Mouse (Mus musculus) liver, embryonic 16.5 days (tissue): ENCODE data around the gene Foxp1. TPM values are rescaled to one million over a fixed set of nuclear protein-coding genes. Genes with fewer than 3 reads are reported as not detected.
A peak's percentile ranks its signal among the peaks of the same experiment; 100 is the strongest.

Source experiments
- ATAC-seq: fragments of 200-750 bp; cut with Nextera tagmentation; 2 replicates; pipeline ENCODE4 v1.8.0; 2017; ENCODE audit warnings: low read depth, mild to moderate bottlenecking, moderate number of reproducible peaks, moderate library complexity
- H3K27ac ChIP-seq: fragments of 300-500 bp; sonication (generic); 2 replicates; pipeline ENCODE4 v1.5.1; 2014; ENCODE audit warnings: mild to moderate bottlenecking, low read length
- H3K27me3 ChIP-seq: fragments of 300-500 bp; sonication (generic); 2 replicates; pipeline ENCODE4 v1.6.1; 2014; ENCODE audit warnings: low read depth, low read length, mixed read lengths; ENCODE audit not compliant: control insufficient read depth, insufficient read depth
- H3K36me3 ChIP-seq: fragments of 300-500 bp; sonication (generic); 2 replicates; pipeline ENCODE4 v1.6.1; 2014; ENCODE audit warnings: mild to moderate bottlenecking; ENCODE audit not compliant: control insufficient read depth, insufficient read depth
- H3K4me1 ChIP-seq: fragments of 300-500 bp; sonication (generic); 2 replicates; pipeline ENCODE4 v1.6.1; 2014; ENCODE audit warnings: low read depth, low read length, mixed read lengths; ENCODE audit not compliant: control insufficient read depth
- H3K4me2 ChIP-seq: fragments of 300-500 bp; sonication (generic); 2 replicates; pipeline ENCODE4 v1.6.1; 2014; ENCODE audit warnings: low read depth, low read length, mixed read lengths
- H3K4me3 ChIP-seq: fragments of 300-500 bp; sonication (generic); 2 replicates; pipeline ENCODE4 v1.5.1; 2014; ENCODE audit warnings: low read depth, mild to moderate bottlenecking, low read length
- H3K9ac ChIP-seq: fragments of 300-500 bp; sonication (generic); 2 replicates; pipeline ENCODE4 v1.6.1; 2014; ENCODE audit warnings: low read depth, low read length
- H3K9me3 ChIP-seq: fragments of 300-500 bp; sonication (generic); replicated peaks from 2 replicates; pipeline ENCODE4 v1.6.1; 2016; ENCODE audit warnings: low read length; ENCODE audit not compliant: control insufficient read depth
- WGBS: fragments of 180-500 bp; shearing (Covaris S2); extraction: QIAGEN DNeasy Blood & Tissue Kit; methylation state at CpG from one replicate; pipeline ENCODE4 v1.1.7; 2014; ENCODE audit not compliant: insufficient replicate concordance; 5-methylcytosine and 5-hydroxymethylcytosine counted together
- polyA plus RNA-seq: library from polyadenylated mRNA; unstranded; fragments of >200 nt; fragmentation: Nextera tagmentation; extraction: Ambion mirVana; gene quantifications from 2 replicates; pipeline ENCODE4 v1.2.1, GENCODE M21; 2015

Gene Foxp1
- polyA plus RNA-seq, 1 experiment from 2014 or later, result 13.6 TPM

GRCm38 (mm10) chr6:99511862-99512261 lies 10.7 kb downstream of the Foxp1 start:
- H3K27ac ChIP-seq, result no peak overlapping the region

GRCm38 (mm10) chr6:99509189-99509592 lies 13.3 kb downstream of the Foxp1 start:
- Histone ChIP-seq H3K4me3 (no peak overlapping the region), H3K9me3 (no peaks in the 10 kb centered on the region)
- ATAC-seq, result no peak

More at GRCm38 (mm10) chr6:99511862-99512261, 10.7 kb downstream of the Foxp1 start:
- Histone ChIP-seq H3K27me3 (no peaks in the 10 kb centered on the region), H3K4me2 (no peak overlapping the region), H3K36me3 (no peaks in the 10 kb centered on the region), H3K9me3 (no peaks in the 10 kb centered on the region), H3K4me3 (no peak overlapping the region), H3K9ac (no peak overlapping the region), H3K4me1 (no peaks in the 10 kb centered on the region; the same call in 1 of the 2 replicates)
- no peak for ATAC-seq
- WGBS, result 62% methylated on average over 6 of the region's 6 CpGs

DNA sequence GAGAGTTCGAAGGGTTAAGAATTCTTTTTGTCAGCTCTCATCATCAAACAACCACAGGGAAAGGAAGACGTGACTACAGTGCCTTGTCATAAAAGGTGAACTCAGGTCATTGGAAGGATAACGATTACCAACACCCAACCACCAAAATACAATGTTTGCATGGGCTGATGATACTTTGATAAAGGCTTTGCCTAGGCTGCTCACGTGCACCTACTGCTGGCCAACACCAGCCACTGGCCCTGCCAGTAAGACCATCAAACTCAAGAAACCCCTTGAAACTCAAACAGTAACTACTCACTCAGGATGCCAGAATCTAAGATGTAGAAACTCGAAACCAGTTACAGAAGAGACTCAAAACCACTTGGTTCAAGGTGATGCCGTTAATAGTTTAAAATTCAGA lies 15.7 kb downstream of the Foxp1 start:
- Histone ChIP-seq H3K4me1 (peaks cover 13% of the 10 kb centered on the region), H3K4me3 (no peak overlapping the region), H3K4me2 (no peak overlapping the region), H3K27me3 (no peaks in the 10 kb centered on the region), H3K9ac (no peak overlapping the region), H3K9me3 (no peaks in the 10 kb centered on the region), H3K27ac (no peak overlapping the region), H3K36me3 (no peaks in the 10 kb centered on the region)
- ATAC-seq, result no peak
- 64% methylated on average over 6 of the region's 6 CpGs for WGBS

More at GRCm38 (mm10) chr6:99509189-99509592, 13.3 kb downstream of the Foxp1 start:
- Histone ChIP-seq H3K4me1 (no peaks in the 10 kb centered on the region; the same call in 1 of the 2 replicates), H3K27me3 (no peaks in the 10 kb centered on the region), H3K4me2 (no peak overlapping the region), H3K9ac (no peak overlapping the region), H3K36me3 (no peaks in the 10 kb centered on the region), H3K27ac (no peak overlapping the region)
- 80% methylated on average over 9 of the region's 9 CpGs for WGBS

DNA sequence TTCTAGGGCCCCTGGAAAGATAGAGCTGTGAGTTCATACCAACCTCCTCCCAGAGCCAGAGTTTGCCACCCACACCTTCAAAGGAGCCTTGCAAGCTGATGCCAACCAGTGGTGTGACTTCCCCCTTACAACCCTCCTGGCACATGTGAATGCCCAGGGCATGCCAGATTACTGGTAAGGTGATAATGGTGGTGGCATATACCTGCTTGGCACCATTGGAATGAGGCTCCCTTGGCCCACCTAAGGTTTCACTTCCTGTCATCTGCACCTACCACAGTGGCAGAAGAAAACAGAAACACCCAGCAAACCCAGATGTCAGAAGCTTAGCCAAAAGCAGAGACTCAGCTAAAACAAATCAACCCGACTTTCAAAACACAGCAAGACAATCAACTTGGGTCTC lies 18.8 kb downstream of the Foxp1 start:
- Histone ChIP-seq H3K27ac (no peak overlapping the region), H3K36me3 (no peaks in the 10 kb centered on the region), H3K4me2 (no peak overlapping the region), H3K27me3 (no peaks in the 10 kb centered on the region), H3K4me1 (peaks cover 16% of the 10 kb centered on the region), H3K9ac (no peak overlapping the region), H3K4me3 (no peak overlapping the region), H3K9me3 (no peaks in the 10 kb centered on the region)
- 62% methylated on average over 1 of the region's 1 CpGs for WGBS
- no peak for ATAC-seq

DNA sequence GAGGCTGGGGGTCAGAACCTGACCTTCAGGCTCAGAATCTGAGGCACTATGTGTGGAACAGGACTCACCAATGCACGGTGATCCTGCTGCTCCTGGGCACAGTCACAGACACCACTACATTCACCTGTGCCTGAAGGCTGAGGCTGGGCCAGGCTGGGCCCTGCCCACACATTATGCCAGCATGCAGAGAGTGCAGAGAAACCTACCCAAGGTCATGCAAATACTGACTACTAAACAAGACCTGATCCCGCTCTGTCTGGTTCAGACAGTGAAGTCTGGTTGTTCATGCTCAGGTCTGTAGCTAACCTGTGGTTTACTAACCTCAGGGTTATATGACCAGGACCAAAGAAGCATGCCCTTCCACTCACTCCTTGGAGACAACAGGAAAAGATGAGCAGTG lies 19.8 kb downstream of the Foxp1 start:
- no peak overlapping the region for H3K4me2 ChIP-seq
- peak overlapping the region; percentile 17; the same call in 1 of the 2 replicates for H3K27ac ChIP-seq
- WGBS, result 54% methylated on average over 2 of the region's 2 CpGs
- no peaks in the 10 kb centered on the region for H3K9me3 ChIP-seq
- ATAC-seq, result no peak
- H3K4me3 ChIP-seq, result no peak overlapping the region
- H3K36me3 ChIP-seq, result no peaks in the 10 kb centered on the region
- peaks cover 18% of the 10 kb centered on the region for H3K4me1 ChIP-seq
- H3K27me3 ChIP-seq, result no peaks in the 10 kb centered on the region
- H3K9ac ChIP-seq, result no peak overlapping the region

DNA sequence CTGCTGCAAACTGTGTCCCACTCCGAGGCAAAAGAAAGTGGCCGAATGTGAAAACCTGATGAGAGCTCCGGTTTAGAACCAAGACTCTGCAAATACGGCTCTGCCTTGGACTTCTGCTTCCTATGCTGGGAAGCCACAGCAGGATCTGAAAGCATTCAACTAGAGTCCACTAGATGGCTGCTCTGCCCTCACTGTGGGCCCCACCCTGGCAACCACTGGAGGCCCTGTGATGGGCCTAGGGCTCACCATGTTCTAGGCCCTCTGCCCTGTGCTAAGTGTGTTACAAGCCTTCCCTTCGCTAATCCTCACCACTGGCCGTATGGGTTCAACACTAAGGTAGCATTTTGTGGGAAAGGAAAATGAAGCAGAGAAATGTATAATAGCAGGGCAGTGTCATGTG lies 20.2 kb downstream of the Foxp1 start:
- no peak overlapping the region for H3K4me2 ChIP-seq
- H3K36me3 ChIP-seq, result no peaks in the 10 kb centered on the region
- H3K27ac ChIP-seq, result peak overlapping the region; percentile 17; the same call in 1 of the 2 replicates
- no peaks in the 10 kb centered on the region for H3K27me3 ChIP-seq
- peaks cover 18% of the 10 kb centered on the region for H3K4me1 ChIP-seq
- H3K9ac ChIP-seq, result no peak overlapping the region
- WGBS, result 73% methylated on average over 6 of the region's 6 CpGs
- no peak for ATAC-seq
- no peaks in the 10 kb centered on the region for H3K9me3 ChIP-seq
- no peak overlapping the region for H3K4me3 ChIP-seq

- Histone ChIP-seq H3K27ac (no peak overlapping the region; the same call in 1 of the 2 replicates), H3K9me3 (no peaks in the 10 kb centered on the region), H3K27me3 (no peaks in the 10 kb centered on the region), H3K4me3 (no peak overlapping the region), H3K4me2 (no peak overlapping the region), H3K4me1 (peaks cover 18% of the 10 kb centered on the region), H3K36me3 (no peaks in the 10 kb centered on the region), H3K9ac (no peak overlapping the region)
- 67% methylated on average over 3 of the region's 3 CpGs for WGBS
- peak; percentile 83 for ATAC-seq
Measured at GRCm38 (mm10) chr6:99500570-99501270, 21.8 kb downstream of the Foxp1 start.

GRCm38 (mm10) chr6:99498082-99498481 lies 24.4 kb downstream of the Foxp1 start:
- H3K4me1 ChIP-seq, result peaks cover 15% of the 10 kb centered on the region
- no peak overlapping the region for H3K4me2 ChIP-seq
- H3K27me3 ChIP-seq, result no peaks in the 10 kb centered on the region
- WGBS, result 48% methylated on average over 7 of the region's 7 CpGs
- no peaks in the 10 kb centered on the region for H3K9me3 ChIP-seq
- H3K27ac ChIP-seq, result no peak overlapping the region
- no peak overlapping the region for H3K4me3 ChIP-seq
- no peak overlapping the region for H3K9ac ChIP-seq
- no peak for ATAC-seq
- H3K36me3 ChIP-seq, result no peaks in the 10 kb centered on the region

GRCm38 (mm10) chr6:99496114-99496513 lies 26.4 kb downstream of the Foxp1 start:
- ATAC-seq, result no peak

More at GRCm38 (mm10) chr6:99496114-99496513, 26.4 kb downstream of the Foxp1 start:
- Histone ChIP-seq H3K27ac (no peak overlapping the region), H3K36me3 (no peaks in the 10 kb centered on the region), H3K4me2 (no peak overlapping the region), H3K27me3 (no peaks in the 10 kb centered on the region), H3K4me1 (peaks cover 12% of the 10 kb centered on the region), H3K9me3 (no peaks in the 10 kb centered on the region), H3K9ac (no peak overlapping the region), H3K4me3 (no peak overlapping the region)
- WGBS, result 44% methylated on average over 5 of the region's 5 CpGs
